Mouse (Mus musculus) pancreas, adult 10 weeks (tissue): ENCODE data around the gene Olfr476. TPM values are rescaled to one million over a fixed set of nuclear protein-coding genes. Genes with fewer than 3 reads are reported as not detected.

Experiments
- polyA plus RNA-seq: library from polyadenylated mRNA; stranded (reverse); fragments of 350-450 nt; fragmentation: Illumina TruSeq; extraction: RNeasy Lipid Tissue Mini Kit (QIAGEN cat#74804); gene quantifications from one replicate; pipeline ENCODE4 v1.2.3, GENCODE M21; 2015; ENCODE audit warnings: low read depth, low replicate concordance; ENCODE audit not compliant: insufficient read depth

The Olfr476 gene
- polyA plus RNA-seq, result not detected

GRCm38 (mm10) chr7:107964503-107964902 is at the start of gene Olfr476:
Gene Olfr476 (plus strand): TSS chr7:107964803.

GRCm38 (mm10) chr7:107930146-107930545 is 34.5 kb upstream of the Olfr476 start, which contains the start of gene Olfr473:
Gene Olfr473 (plus strand): TSS chr7:107930446.

GRCm38 (mm10) chr7:107954343-107954742 is 10.3 kb upstream of the Olfr476 start, which contains the start of gene Olfr474:
Gene Olfr474 (plus strand): TSS chr7:107954643.

GRCm38 (mm10) chr7:107986393-107986792 is 21.8 kb downstream of the Olfr476 start, which contains the start of gene Olfr477:
Gene Olfr477 (plus strand): TSS chr7:107986693.

Other genes with a start within 250 kb of the Olfr476 start
- not detected for gene Cyb5r2, start 206.8 kb upstream of the Olfr476 start, polyA plus RNA-seq
- not detected for gene Ovch2, start 163.6 kb upstream of the Olfr476 start, polyA plus RNA-seq
- not detected for gene Olfr467, start 152.5 kb upstream of the Olfr476 start, polyA plus RNA-seq
- gene Olfr469, start 139.3 kb upstream of the Olfr476 start, polyA plus RNA-seq, result not detected
- gene Olfr470, start 117.3 kb upstream of the Olfr476 start, polyA plus RNA-seq, result not detected
- not detected for gene Olfr472, start 66.9 kb upstream of the Olfr476 start, polyA plus RNA-seq
- not detected for gene Olfr473, start 34.4 kb upstream of the Olfr476 start, polyA plus RNA-seq
- not detected for gene Olfr474, start 10.2 kb upstream of the Olfr476 start, polyA plus RNA-seq
- gene Olfr477, start 21.9 kb downstream of the Olfr476 start, polyA plus RNA-seq, result not detected
- gene Olfr478, start 69.2 kb downstream of the Olfr476 start, polyA plus RNA-seq, result not detected
- not detected for gene Olfr479, start 85.9 kb downstream of the Olfr476 start, polyA plus RNA-seq
- gene Olfr480, start 102.5 kb downstream of the Olfr476 start, polyA plus RNA-seq, result not detected
- gene Olfr481, start 115.1 kb downstream of the Olfr476 start, polyA plus RNA-seq, result not detected
- not detected for gene Olfr482, start 132.8 kb downstream of the Olfr476 start, polyA plus RNA-seq
- gene Olfr483, start 136.0 kb downstream of the Olfr476 start, polyA plus RNA-seq, result not detected
- gene Olfr484, start 162.6 kb downstream of the Olfr476 start, polyA plus RNA-seq, result not detected
- not detected for gene Olfr485, start 195.1 kb downstream of the Olfr476 start, polyA plus RNA-seq
- not detected for gene Olfr486, start 207.9 kb downstream of the Olfr476 start, polyA plus RNA-seq
- gene Olfr487, start 249.8 kb downstream of the Olfr476 start, polyA plus RNA-seq, result not detected